Mouse (Mus musculus) brain, embryonic 18.5 days (tissue): ENCODE results near the gene Ttll11.

Source experiments
- DNase-seq: peaks from one replicate; pipeline ENCODE4 v3.0.0-alpha.2; 2012; ENCODE audit warnings: low read depth, low spot score

Ttll11 gene

GRCm38 (mm10) chr2:35729077-35730065, 250.3 kb downstream of the Ttll11 start:
- no peak for DNase-seq

- no peak for DNase-seq
These were observed 251.1 kb downstream of the Ttll11 start for GRCm38 (mm10) chr2:35728633-35729032.

GRCm38 (mm10) chr2:35723691-35724090, 256.0 kb downstream of the Ttll11 start:
- no peak for DNase-seq

- no peak for DNase-seq
These were observed 256.4 kb downstream of the Ttll11 start for GRCm38 (mm10) chr2:35723267-35723666.

GRCm38 (mm10) chr2:35722821-35723220, 256.9 kb downstream of the Ttll11 start:
- no peak for DNase-seq

GRCm38 (mm10) chr2:35720956-35721355, 258.8 kb downstream of the Ttll11 start:
- DNase-seq = no peak

- no peak for DNase-seq
These were observed 259.2 kb downstream of the Ttll11 start for GRCm38 (mm10) chr2:35720550-35720949.

- no peak for DNase-seq
These were observed 259.6 kb downstream of the Ttll11 start for GRCm38 (mm10) chr2:35720104-35720503.

- no peak for DNase-seq
These were observed 260.3 kb downstream of the Ttll11 start for GRCm38 (mm10) chr2:35719230-35720005.

- no peak for DNase-seq
These were observed 261.1 kb downstream of the Ttll11 start for GRCm38 (mm10) chr2:35718662-35719061.

- no peak for DNase-seq
These were observed 261.7 kb downstream of the Ttll11 start for GRCm38 (mm10) chr2:35718003-35718500.

- no peak for DNase-seq
These were observed 263.5 kb downstream of the Ttll11 start for GRCm38 (mm10) chr2:35716175-35716574.

- no peak for DNase-seq
These were observed 264.2 kb downstream of the Ttll11 start for GRCm38 (mm10) chr2:35715485-35715884.

- DNase-seq = no peak
These were observed 265.0 kb downstream of the Ttll11 start for GRCm38 (mm10) chr2:35714742-35715167.

- DNase-seq = no peak
These were observed 266.3 kb downstream of the Ttll11 start for GRCm38 (mm10) chr2:35713460-35713859.

- DNase-seq = no peak
These were observed 267.1 kb downstream of the Ttll11 start for GRCm38 (mm10) chr2:35712611-35713010.

GRCm38 (mm10) chr2:35703241-35703640, 276.5 kb downstream of the Ttll11 start:
- DNase-seq = no peak

- no peak for DNase-seq
These were observed 277.1 kb downstream of the Ttll11 start for GRCm38 (mm10) chr2:35702608-35703007.

GRCm38 (mm10) chr2:35702001-35702400, 277.7 kb downstream of the Ttll11 start:
- DNase-seq = no peak
